Mouse (Mus musculus): Measurements from ENCODE around the gene Adamts16.

Gene Adamts16

GRCm38 (mm10) chr13:70832593-70833138 lies 8.9 kb downstream of the Adamts16 start:
- no peak for DNase-seq

GRCm38 (mm10) chr13:70831041-70831440 lies 10.6 kb downstream of the Adamts16 start:
- no peak for DNase-seq

GRCm38 (mm10) chr13:70827507-70827906 lies 14.1 kb downstream of the Adamts16 start:
- no peak for DNase-seq

- DNase-seq, result no peak
These were observed 16.3 kb downstream of the Adamts16 start for GRCm38 (mm10) chr13:70825265-70825664.

- no peak for DNase-seq
These were observed 17.9 kb downstream of the Adamts16 start for GRCm38 (mm10) chr13:70823757-70824156.

- DNase-seq, result no peak
These were observed 22.6 kb downstream of the Adamts16 start for GRCm38 (mm10) chr13:70818982-70819381.

GRCm38 (mm10) chr13:70814423-70814822 lies 27.2 kb downstream of the Adamts16 start:
- no peak for DNase-seq

- no peak for DNase-seq
These were observed 36.1 kb downstream of the Adamts16 start for GRCm38 (mm10) chr13:70805506-70805905.

GRCm38 (mm10) chr13:70802849-70803248 lies 38.8 kb downstream of the Adamts16 start:
- DNase-seq, result no peak

- DNase-seq, result no peak
These were observed 42.3 kb downstream of the Adamts16 start for GRCm38 (mm10) chr13:70799322-70799721.

- DNase-seq, result no peak
These were observed 43.2 kb downstream of the Adamts16 start for GRCm38 (mm10) chr13:70798396-70798795.

- DNase-seq, result no peak
These were observed 47.5 kb downstream of the Adamts16 start for GRCm38 (mm10) chr13:70794074-70794572.

- DNase-seq, result no peak
These were observed 48.0 kb downstream of the Adamts16 start for GRCm38 (mm10) chr13:70793660-70794059.

- no peak for DNase-seq
These were observed 48.7 kb downstream of the Adamts16 start for GRCm38 (mm10) chr13:70792950-70793349.

- no peak for DNase-seq
These were observed 51.8 kb downstream of the Adamts16 start for GRCm38 (mm10) chr13:70789806-70790205.

GRCm38 (mm10) chr13:70789022-70789421 lies 52.6 kb downstream of the Adamts16 start:
- DNase-seq, result no peak

GRCm38 (mm10) chr13:70785078-70785477 lies 56.5 kb downstream of the Adamts16 start:
- no peak for DNase-seq

- DNase-seq, result peak in 1 of 2 experiments; percentile 7
These were observed 57.5 kb downstream of the Adamts16 start for GRCm38 (mm10) chr13:70784126-70784525.

GRCm38 (mm10) chr13:70779781-70780180 lies 61.8 kb downstream of the Adamts16 start:
- DNase-seq, result no peak

GRCm38 (mm10) chr13:70778872-70779554 lies 62.6 kb downstream of the Adamts16 start:
- DNase-seq, result peak in 1 of 2 experiments; percentile 6

- DNase-seq, result no peak
These were observed 70.5 kb downstream of the Adamts16 start for GRCm38 (mm10) chr13:70771100-70771499.

- DNase-seq, result no peak
These were observed 72.5 kb downstream of the Adamts16 start for GRCm38 (mm10) chr13:70769156-70769555.

GRCm38 (mm10) chr13:70767462-70767861 lies 74.1 kb downstream of the Adamts16 start:
- DNase-seq, result peak in 1 of 2 experiments; percentile 31

- no peak for DNase-seq
These were observed 76.9 kb downstream of the Adamts16 start for GRCm38 (mm10) chr13:70764682-70765081.

- DNase-seq, result no peak
These were observed 79.0 kb downstream of the Adamts16 start for GRCm38 (mm10) chr13:70762586-70762985.
